Mouse (Mus musculus) layer of hippocampus, adult 18-20 months (tissue): ENCODE measurements around the gene Zswim3. TPM values are rescaled to one million over a fixed set of nuclear protein-coding genes. Genes with fewer than 3 reads are reported as not detected.
"Not testable (repeated sequence)": the region's sequence is repeated elsewhere in the genome, so short reads cannot be mapped to it uniquely, and the experiment has no call there.

ENCODE experiments used
- DNase-seq, 2 experiments: peaks; one replicate each; pipeline ENCODE4 v3.0.0; 2022; ENCODE audit warnings: low spot score in 2 of 2
- total RNA-seq, 2 experiments: library from RNA; stranded (reverse); gene quantifications; 2 replicates each; pipeline ENCODE4 v1.2.3; 2021

Zswim3 gene
- total RNA-seq, 2 experiments from 2014 or later: 9.1 to 9.3 TPM

DNA sequence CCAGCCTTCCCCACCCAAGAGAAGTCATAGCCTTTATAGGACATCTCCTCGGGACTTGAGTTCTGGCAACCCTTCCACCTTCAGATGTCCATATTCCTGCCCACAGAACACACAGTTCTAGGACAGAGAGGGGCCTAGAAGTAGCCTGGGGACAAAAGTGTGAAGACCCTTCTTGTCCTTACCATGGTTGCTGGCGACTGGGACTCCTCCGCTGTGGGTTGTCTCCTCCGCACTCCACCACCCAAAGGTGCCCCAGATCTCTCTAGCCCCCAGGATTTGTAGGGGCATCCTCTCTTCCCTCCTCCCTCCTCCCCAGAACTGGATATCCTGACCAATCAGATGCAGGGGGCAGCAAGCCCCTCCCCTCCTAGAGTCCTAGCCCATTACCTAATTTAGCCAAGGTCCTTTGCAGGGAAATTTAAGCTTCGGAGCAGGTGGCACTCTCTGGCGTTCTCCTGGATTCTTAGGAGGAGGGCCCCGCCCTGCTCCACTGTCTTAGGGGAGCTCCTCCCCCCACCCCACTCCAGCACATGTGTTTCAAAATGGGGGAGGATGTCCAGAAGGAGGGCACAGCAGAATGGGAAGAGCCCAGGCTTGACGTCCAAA lies 25.3 kb upstream of the Zswim3 start, which contains the start of gene Tnnc2:
TSS of gene Tnnc2 (minus strand) at position 487 of the 606 bp plus-strand sequence.
- DNase-seq: no peak

DNA sequence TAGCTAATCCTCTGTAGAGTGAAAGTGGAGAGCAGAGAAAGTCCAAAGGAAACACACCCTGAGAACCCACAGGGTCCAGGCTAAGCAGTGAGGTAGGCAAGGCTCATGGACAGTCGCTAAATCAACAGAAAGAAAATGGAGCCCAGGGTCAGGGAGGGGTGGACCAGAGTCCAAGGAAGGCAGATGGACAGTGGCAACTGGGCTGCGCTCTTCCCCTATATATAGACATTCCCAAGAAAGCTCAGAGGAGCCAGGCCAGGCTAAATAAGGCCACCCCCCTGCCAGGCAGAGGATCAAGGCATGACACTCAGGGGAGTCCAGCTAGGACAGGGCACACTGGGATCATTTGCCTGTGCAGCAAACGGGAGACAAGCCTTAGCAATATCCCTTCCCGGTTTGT lies 23.0 kb upstream of the Zswim3 start:
- no peak for DNase-seq

DNA sequence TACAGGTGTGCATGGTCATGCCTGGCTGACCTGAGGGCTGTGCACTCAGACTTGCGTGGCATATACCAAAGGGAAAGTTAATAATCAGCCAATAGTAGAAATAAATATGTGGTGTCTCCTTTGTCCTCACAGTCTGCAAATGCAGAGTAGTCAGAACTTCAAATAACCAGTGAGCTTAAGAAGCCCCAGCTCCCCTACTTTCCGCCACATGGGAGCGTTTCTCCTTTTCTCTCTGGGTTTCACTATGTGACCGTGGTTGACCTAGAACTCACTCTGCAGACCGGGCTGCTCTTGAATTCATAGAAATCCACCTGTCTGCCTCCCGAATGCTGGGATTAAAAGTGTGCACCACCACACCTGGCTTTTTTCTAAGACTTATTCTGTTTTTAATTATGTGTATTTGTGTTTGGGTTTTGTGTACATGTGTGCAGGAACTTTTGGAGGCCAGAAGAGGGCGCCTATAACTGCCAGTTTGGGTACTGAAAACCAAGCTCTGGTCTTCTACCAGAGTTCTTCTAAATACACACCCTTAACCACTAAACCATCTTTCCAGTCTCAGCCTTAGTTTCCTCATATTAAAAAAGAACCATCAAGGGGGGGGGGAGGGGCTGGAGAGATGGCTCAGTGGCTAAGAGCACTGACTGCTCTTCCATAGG lies 20.8 kb upstream of the Zswim3 start:
- DNase-seq: no peak

DNA sequence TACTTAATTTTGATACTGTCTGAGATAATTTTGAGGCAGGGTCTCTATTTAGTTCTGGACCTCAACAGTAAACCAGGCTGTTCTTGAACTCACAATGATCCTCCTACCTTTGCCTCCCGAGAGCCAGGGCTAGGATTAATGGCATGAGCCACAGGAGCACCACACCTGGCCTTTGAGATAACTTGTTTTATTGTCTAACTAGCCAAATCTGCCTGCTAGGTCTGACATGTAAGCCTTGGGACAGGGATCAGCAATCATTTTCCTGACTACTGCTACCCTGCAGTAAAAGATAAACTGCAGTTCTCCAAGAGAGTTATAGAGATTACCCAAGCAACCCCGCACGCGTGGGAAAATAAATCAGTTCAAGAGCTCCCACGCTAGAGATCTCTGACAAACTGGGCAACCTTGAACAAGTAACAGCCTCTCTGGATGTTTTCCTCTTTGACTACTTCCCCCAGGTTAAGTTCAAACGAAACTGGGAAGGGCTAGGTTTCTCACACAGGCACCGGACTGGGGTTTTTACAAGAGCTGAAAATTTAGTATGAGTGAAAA lies 20.0 kb upstream of the Zswim3 start:
- no peak for DNase-seq

DNA sequence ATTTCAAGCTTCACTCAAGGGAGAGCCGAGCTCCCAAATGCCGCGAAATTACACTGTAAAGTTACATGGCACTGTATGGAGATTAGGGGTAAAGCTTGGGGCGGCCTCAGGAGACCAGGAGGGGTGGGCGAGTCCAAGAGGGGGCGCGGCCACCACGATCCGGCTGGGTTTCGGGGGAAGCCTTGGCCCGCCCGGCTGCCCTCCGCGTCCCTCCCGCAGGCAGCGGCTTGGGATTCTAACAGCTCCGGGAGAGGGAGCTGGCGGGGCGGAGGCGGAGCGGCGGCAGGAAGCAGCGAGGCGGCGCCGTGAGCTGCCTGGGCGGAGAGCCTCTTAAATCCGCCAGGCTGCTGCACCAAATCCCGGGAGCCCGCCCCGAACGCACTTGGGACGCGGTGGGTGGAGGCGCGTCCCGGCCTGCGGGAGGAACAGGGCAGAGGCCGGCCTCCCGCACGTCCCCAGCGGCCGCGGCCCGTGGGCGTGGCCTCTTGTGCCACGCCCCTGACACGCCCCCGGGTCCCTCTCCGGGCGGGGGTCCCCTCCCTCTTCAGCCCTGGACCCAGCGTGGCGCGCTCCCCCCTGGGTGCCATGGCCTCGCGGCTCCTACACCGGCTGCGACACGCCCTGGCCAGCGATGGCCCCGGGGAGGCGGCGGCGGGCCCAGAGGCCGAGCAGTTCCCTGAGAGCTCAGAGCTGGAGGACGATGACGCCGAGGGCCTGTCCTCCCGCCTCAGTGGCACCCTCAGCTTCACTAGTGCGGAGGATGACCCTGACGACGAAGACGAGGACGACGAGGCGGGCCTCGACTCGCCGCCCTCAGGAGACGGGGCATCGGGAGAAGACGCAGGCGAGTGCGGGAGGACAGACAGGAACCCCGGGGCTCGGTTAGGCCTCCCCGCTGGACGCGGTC lies 19.2 kb upstream of the Zswim3 start, which contains the start of gene Snx21:
TSS of gene Snx21 (plus strand) at position 343 of the 907 bp plus-strand sequence.
- peak; percentile 85 to 90 for DNase-seq

DNA sequence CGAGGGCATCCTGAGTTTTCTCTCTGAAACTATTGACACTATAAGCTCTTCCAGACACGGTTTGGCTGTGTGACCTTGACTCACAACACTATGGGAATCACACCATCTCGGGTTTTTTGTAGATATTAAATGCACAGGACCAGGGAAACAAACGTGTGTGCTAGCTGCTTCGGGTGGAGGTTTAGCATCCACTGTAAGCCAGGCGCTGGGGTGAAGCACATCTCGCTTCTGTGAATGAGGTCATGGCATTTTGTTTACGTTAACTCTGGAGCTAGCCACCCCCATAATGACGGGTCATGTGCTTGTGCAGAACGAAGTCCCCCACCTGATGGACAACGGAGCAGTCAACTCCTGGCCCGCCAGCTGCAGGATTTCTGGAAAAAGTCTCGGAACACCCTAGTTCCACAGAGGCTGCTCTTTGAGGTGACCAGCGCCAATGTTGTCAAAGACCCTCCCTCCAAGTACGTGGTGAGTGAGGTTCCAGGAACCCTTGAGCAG lies 18.5 kb upstream of the Zswim3 start:
- no peak for DNase-seq

DNA sequence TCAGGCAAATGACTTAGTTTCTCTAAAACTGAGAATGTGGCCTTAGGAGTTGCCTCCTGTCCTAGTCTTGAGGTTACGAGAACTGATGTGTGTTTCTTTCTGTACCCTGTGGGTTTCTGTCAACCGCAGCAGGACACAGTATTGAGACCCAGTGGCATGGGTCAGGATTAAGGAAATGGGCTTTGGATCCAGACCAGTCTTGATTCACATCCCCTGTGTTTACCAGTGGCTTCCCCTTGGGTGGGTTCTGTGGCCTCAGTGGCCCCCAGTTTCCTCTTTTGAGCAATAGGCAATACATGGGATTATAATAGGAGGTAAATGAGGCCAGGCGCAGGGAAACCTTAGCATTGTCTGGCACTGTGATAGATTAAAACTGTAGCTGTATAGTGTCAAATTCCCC lies 17.9 kb upstream of the Zswim3 start:
- no peak for DNase-seq

DNA sequence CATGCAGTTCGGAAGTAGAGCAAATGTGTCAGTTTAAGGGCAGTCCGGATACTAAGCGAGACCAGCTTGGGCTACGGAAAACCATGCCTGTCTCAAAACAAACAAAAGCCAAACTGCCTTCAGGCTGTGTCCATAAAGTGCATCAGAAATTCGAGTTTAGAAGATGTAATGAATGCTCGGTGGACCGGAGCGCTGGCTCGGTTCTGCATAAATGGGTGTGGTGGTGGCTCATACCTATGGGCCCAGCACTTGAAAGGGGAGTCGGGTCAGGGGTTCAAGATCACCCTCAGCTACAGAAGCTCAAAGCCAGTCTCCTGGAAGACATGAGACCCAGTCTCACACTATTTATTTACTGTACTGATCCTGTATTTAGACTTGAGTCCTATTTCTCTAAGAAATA lies 17.1 kb upstream of the Zswim3 start:
- no peak for DNase-seq

DNA sequence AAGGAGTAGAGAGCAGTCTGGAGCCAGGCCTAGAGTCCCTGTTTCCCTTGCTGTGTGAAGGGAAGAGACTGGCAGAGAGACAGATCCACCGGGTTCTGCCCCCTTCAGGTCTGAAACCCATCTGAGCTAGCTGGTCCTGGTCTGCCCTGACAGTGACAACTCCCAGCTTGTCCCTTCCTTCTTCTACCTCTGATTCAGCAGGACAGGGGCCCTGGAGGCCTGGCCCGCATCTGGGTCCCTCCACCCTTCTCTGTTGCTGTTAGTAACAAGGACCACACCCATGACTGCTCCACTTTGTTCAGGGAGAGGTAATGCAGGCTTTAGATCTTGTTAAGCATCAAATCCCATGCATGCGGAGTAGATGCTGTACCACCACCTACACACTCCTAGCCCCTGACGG lies 16.5 kb upstream of the Zswim3 start:
- DNase-seq: no peak

DNA sequence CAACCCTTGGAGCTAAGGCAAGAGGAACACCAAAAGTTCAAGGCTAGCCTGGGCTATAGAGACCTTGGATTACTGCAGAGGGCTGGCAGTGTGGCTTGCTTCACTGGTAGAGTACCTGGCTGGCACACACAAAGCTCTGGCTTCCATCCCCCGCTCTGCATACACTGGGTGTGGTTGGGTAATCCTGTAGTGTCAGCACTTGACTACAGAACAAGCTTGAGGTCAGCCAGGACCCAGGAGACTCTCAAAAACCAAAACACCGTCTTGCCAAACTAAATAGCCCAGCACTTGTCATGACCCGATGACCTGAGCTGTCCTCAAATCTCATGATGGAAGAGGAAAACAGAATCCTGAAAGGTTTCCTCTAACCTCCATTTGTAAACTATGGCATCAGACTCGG lies 14.4 kb upstream of the Zswim3 start:
- no peak for DNase-seq

DNA sequence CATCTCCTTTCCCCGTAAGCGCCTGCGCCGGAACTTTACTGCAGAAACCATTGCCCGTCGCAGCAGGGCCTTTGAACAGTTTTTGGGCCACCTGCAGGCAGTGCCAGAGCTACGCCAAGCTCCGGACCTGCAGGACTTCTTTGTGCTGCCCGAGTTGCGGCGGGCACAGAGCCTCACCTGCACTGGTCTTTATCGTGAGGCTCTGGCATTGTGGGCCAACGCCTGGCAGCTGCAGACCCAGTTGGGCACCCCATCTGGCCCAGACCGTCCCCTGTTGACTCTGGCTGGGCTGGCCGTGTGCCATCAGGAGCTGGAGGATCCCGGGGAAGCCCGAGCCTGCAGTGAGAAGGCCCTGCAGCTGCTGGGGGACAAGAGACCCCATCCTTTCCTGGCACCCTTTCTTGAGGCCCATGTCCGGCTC lies 13.0 kb upstream of the Zswim3 start:
- DNase-seq: no peak

DNA sequence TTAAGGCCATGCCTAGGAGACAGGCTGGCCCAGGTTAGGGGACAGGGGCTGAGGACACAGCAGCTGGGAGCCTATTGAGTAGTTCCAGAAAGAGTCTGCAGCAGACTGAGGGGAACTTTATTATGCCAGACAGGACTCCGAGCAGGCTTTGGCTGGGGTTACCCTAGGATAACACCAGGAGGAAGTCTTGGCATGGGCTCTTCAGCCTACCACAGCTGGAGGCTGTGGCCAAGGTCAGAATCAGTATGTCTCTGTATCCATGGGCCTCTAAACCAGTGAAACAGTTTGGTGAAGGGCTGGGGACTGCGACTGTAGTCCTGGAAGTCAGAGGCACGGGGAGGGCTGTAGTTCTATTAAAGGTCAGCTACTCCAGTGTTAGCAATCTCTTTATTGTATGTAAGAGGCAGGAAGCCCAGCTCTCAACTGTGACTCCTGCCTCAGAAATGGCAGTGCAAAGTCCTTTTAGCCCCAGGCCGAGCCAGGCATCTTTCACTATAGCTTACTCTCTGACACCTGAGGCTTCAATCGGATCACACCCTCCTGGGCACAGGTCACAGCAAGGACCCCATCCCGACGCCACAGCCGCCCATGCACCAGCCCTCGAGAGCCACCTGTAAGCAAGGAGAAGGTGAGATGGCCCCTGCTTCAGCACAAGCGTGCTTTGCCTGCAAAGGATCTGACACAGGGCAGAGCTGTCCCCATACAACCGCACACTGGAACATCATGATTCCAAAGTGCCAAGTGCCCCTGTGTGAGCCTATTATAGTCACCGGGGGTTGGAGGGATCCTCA lies 12.3 kb upstream of the Zswim3 start:
- no peak for DNase-seq

DNA sequence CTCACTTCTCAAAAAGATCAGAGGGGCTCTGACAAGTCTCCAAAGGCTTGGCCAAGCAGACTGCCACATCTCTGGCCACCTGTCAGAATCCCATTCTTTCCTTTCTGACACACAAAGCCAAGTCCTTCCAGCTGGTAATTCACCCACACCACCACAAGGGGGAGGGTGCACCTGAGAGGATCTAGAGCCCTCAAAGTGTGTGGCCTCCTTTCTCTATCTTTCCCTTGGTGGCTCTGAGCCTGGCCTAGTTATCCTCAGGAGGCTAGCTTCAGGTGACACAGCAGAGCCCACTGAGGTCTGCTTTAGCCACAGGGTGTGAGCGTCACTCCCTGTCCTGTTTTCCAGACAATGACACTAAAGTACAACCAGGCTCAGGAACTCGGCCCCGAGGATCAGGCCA lies 11.7 kb upstream of the Zswim3 start:
- peak in 1 of 2 experiments; percentile 69 for DNase-seq

DNA sequence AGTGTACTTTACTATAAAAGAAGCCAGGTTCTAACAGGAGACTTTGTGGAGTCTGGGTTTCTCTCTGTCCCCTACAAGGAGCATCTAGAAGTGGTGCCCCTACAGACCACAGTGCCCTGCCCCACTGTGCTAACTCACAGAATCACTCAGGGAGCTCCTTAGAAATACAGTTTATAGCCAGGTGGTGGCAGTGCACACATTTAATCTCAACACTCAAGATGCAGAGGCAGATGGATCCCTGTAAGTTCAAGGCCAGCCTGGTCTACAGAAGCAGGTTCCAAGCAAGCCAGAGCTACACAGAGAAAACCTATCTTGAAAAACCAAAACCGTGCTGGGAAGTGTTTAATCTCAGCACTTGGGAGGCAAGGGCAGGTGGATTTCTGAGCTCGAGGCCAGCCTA lies 11.1 kb upstream of the Zswim3 start:
- no peak for DNase-seq

DNA sequence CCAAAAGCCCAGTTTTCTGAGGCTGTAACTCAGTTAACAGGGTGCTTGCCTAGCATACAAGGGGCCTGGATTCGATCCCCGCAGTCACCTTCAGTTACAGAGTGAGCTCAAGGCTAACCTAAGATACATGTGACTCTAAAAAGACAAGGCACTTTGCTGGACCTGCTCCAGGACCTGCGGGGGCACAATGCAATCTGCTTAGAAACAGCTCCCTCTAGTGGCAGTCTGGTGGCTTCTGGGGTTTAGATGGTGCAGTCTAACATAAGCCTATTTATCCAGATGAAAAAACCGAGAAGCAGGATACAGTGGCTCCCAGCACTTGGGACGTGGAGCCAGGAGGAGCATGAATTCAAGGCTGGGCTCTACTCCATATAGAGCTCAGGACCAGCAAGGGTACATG lies 10.6 kb upstream of the Zswim3 start:
- peak; percentile 68 to 94 for DNase-seq

DNA sequence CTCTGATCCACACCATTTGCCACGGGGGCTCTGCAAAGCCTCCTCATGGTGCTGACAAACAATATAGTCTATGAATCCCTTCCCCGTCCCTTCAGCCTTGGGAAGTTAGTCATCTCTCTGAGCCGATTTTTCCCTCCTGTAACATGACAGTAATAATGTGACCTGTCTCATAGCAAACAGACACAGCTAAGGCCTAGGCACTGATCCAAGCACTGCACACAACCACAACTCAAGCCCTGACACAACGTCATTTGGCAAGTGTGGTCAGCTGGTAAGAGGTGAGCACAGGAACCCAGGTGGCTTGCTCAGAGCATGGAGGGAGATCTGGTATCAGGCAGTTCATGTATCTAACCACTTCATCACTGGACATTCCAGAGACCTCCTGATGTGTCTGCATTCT lies 9.0 kb upstream of the Zswim3 start:
- no peak for DNase-seq

DNA sequence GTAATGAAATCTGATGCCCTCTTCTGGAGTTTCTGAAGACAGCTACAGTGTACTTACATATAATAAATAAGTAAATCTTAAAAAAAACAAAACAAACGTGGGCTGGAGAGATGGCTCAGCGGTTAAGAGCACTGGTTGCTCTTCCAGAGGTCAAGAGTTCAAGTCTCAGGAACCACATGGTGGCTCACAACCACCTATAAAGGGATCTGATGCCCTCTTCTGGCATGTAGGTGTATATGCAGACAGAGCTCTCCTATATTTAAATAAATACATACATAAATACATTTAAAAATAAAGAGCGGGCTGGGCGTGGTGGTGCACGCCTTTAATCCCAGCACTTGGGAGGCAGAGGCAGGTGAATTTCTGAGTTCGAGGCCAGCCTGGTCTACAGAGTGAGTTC lies 6.3 kb upstream of the Zswim3 start:
- DNase-seq: not testable (repeated sequence)

DNA sequence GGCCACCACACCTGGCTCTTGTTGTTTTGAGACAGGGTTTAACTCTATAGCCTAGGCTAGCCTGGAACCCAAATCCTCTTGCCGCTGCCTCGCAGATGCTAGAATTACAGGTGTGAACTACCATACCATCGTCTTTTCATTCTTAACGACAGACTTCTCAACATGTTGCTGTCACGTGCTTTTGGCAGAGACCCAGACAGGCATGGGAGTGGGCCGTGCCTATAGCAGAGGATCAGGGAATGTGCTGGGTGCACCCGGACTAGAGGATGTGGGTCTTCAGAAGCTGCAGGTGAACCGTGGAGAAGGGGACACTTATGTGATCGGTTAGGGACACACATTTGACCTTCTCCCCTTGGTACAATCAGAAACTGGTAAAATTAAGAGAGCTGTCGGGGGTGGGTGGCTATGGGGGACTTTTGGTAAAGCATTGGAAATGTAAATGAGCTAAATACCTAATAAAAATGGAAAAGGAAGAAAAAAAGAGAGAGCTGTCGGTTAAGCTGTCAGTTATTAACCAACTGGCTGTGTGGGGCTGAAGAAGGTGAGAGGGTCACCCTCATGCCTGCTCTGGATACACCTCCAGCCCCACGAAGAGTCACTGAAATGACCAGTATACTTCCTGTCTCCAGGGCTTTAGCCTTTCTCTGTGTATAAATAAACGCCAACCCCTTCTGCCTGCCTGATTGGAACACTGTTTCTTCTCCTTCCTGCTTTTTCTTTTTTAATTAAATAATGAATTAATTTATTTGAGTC lies 4.5 kb upstream of the Zswim3 start:
- DNase-seq: no peak

DNA sequence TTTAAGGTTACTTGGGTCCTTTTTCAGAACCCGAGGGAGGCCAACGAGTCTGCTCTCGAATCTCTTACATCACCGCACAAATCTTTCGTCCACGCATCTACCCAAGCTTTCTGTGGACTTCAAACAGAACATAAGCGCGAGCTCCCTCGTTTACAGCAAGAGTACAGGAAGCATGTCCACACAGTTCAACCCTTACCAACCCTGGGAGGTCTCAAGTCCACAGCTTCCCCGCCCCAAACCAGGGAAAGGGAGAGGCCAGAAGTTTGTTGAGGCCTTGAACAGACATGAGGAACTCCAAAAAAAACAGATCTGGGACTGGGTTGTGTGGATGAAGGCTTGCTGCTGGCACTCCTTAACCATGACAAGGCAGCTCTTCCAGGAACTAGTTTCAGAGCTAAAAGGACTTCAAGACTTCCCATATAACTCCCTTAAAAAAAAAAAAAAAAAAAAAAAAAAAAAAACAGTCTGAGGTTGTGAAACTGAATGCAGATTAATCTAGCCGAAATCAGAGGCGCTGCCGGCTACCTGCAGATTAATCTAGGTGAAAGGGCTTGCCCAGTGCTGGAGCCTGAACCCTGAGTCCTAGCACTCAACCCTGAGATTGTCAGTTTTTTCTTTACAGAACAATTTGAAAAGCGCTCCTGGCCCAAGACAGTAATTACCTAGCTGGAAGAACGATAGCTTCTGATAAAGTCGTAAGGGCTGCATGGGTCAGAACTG lies 1.5 kb upstream of the Zswim3 start:
- DNase-seq: no peak
